Mouse (Mus musculus): Measurements from ENCODE around the gene Rcn3.
"Not testable (repeated sequence)": the region's sequence is repeated elsewhere in the genome, so short reads cannot be mapped to it uniquely, and the experiment has no call there.

Gene Rcn3

GRCm38 (mm10) chr7:45124224-45125143, 32.5 kb upstream of the Rcn3 start, which contains the start of gene Rps11:
Gene Rps11 (minus strand): TSS chr7:45124439.
- DNase-seq (ENCODE audit: inconsistent ontology term), result peak; percentile 99

DNA sequence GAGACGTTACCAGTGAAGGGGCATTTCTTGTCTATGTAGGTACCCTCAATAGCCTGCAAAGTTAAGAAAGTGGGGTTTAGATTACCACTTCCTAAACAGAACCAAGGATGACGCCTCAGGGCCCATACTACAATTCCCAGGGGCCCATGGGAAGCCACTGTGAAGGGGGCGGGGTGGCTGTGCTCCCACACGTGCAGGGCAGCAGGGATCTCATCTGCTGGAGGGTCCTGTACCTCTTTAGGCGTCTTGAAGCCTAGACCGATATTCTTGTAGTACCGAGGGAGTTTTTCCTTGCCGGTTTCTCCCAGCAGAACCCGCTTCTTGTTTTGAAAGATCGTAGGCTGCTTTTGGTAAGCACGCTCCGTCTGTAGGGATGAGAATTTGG, 31.2 kb upstream of the Rcn3 start:
- DNase-seq (ENCODE audit: inconsistent ontology term), result peak; percentile 30

GRCm38 (mm10) chr7:45122561-45123185, 30.7 kb upstream of the Rcn3 start:
- DNase-seq (ENCODE audit: inconsistent ontology term), result no peak

- no peak for DNase-seq (ENCODE audit: inconsistent ontology term)
Measured at GRCm38 (mm10) chr7:45121966-45122365, 29.9 kb upstream of the Rcn3 start.

- no peak for DNase-seq (ENCODE audit: inconsistent ontology term)
Measured at GRCm38 (mm10) chr7:45121404-45121803, 29.4 kb upstream of the Rcn3 start.

- DNase-seq (ENCODE audit: inconsistent ontology term), result no peak
Measured at GRCm38 (mm10) chr7:45119780-45120709, 28.0 kb upstream of the Rcn3 start.

DNA sequence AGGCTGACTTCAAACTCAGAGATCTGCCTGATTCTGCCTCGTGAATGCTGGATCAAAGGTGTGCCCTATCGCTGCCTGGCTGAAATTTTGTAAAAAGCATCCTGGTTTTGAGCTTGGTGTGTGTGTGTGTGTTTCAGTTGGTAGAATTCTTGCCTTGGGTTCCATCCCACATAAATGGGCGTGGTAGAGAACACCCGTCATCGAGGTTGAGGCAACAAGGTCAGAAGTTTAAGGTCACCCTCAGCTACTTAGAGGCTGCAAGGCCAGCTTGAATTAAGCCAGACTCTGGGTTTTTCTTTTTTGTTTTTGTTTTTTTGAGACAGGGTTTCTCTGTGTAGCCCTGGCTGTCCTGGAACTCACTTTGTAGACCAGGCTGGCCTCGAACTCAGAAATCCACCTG, 26.3 kb upstream of the Rcn3 start:
- no peak for DNase-seq (ENCODE audit: inconsistent ontology term)

- DNase-seq (ENCODE audit: inconsistent ontology term), result no peak
Measured at GRCm38 (mm10) chr7:45117566-45117965, 25.5 kb upstream of the Rcn3 start.

DNA sequence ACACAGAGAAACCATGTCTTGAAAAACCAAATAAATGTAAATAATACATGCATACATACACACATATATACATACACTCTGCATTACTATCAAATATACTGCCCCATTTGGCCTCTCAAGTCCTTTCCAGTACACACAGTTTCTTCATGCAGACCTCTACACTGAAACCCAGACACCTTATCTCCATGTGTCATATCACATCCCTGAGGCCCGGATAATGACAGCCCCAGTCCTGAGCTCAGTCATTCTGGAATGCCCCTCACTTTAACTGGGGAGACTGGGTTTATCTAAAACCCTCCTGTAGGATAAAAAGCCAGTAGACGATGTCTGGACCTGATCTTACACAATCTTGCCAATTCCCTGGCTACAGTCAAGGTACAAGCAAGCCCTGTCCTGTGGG, 21.5 kb upstream of the Rcn3 start:
- DNase-seq (ENCODE audit: inconsistent ontology term), result no peak

- no peak for DNase-seq (ENCODE audit: inconsistent ontology term)
Measured at GRCm38 (mm10) chr7:45112529-45112928, 20.5 kb upstream of the Rcn3 start.

DNA sequence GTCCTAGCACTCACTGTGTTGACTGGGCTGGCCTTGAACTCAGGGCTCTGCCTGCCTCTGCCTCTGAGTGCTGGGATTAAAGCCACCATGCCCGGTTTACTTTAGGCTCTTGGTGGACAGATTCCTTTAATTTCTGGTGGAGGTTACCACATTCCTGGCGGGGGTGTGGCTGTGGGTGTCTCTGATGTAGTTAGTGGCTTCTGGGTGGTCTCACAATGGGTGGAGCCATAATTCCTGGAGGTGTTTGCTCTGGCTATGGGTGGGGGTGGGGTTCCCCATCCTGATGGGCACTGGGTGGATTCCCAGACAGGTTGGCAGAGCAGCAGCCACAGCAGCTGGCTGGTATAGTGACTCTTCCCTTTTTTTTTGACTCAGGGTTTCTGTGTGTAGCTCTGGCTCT, 19.9 kb upstream of the Rcn3 start:
- no peak for DNase-seq (ENCODE audit: inconsistent ontology term)

- not testable (repeated sequence) for DNase-seq (ENCODE audit: inconsistent ontology term)
Measured at GRCm38 (mm10) chr7:45110089-45110488, 18.1 kb upstream of the Rcn3 start.

DNA sequence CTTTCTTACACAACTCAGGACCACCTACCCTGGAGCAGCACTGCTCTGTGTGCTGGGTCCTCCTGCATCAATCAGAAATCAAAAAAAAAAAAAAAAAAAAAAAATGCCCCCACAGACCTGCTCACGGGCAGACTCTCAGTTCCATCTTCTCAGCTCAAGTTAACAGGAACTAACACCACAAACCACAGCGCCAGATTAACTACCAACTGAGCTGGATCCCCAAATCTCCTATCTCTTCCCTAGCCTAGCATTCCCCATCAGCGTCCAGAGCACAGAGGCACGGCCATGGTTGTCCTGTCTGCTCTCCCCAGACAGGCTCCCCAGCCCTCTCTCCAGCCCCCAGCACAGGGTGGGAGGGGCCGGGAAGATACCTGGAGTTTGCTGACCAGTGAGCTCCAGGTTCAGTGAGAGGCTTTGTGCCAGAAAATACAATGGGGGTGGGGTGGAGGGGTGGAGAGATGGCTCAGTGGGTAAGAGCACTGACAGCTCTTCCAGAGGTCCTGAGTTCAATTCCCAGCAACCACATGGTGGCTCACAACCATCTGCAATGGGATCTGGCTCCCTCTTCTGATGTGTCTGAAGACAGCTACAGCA, 15.1 kb upstream of the Rcn3 start:
- DNase-seq (ENCODE audit: inconsistent ontology term), result no peak

DNA sequence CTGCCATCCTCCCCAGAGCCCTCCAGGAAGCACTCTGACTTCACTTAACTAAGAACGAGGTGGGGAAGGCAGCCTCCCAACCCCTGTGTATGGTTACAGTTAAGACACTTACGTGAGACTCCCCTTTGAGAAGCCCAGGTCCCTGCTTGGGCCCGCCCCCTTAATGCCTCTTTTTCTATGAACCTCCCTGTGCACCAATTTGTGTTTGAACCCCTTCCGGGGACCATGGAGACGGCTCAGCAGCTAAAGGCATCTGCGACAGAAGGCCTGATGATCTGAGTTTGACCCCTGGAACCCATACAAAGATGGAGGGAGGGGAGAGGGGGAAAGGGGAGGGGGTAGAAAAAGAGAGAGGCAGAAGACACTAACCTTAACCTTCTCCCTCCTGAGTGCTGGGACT, 14.4 kb upstream of the Rcn3 start:
- DNase-seq (ENCODE audit: inconsistent ontology term), result no peak

DNA sequence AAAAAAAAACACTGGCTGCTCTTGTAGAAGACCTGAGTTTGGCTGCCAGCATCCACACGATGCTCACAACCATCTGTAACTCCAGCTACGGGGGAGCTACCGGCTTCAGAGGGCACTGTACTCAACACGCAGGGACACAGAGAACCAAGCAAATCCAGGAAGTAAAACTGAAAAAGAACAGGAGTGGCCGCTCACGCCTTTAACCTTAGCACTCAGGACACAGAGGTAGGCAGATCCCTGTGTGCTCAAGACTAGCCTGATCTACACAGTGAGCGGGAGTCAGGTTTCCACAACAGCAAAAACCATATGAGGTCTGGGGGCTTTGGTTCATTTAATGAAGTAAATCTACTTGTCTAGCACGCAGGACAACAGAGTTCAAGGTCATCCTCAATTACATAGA, 13.5 kb upstream of the Rcn3 start:
- DNase-seq (ENCODE audit: inconsistent ontology term), result no peak

- no peak for DNase-seq (ENCODE audit: inconsistent ontology term)
Measured at GRCm38 (mm10) chr7:45104941-45105340, 12.9 kb upstream of the Rcn3 start.

DNA sequence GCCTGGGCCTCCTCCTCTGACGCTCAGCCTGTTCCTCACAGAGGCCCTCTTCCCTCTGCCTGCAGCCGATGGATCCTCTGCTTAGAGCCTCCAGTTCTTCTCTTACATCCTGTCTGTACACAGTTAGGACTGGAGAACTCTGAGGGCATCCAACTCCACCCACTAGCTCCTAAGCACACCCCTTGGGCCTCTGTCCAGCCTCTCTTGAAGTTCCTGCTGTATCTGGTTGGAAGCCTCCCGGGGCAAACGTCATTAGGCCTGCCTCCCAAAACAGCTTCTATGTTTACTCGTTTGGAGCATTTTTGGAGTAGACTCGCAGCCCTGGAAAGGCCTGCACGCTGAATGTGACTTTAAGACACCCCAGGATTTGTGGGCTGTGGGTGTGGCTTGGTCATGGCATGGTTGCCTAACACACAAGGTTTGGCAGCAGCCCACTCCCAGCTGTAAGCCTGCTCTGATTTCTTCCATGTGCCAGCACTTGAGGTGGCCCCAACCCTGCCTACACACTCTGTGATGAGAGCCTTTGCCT, 11.7 kb upstream of the Rcn3 start, which contains the start of gene Fcgrt:
Gene Fcgrt (minus strand): TSS at position 200 of the 529 bp plus-strand sequence.
- DNase-seq (ENCODE audit: inconsistent ontology term), result peak; percentile 89

- DNase-seq (ENCODE audit: inconsistent ontology term), result no peak
Measured at GRCm38 (mm10) chr7:45102940-45103585, 11.0 kb upstream of the Rcn3 start.

- no peak for DNase-seq (ENCODE audit: inconsistent ontology term)
Measured at GRCm38 (mm10) chr7:45102441-45102840, 10.4 kb upstream of the Rcn3 start.

DNA sequence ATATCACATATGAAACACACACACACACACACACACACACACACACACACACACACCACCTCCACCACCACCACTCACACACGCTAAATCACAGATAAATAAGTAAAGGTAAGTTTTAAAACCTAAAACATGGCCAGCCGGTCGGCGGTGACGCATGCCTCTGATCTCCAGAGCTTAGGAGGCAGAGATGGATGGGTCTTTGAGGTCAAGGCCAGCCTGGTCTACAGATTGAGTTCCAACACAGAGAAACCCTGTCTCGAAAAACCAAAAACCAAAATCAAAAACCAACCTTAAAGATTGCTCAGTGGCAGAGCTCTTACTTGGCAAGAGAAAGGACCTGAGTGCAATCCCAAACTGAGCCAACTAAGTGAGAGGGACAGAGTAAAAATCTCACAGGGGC, 8.0 kb upstream of the Rcn3 start:
- no peak for DNase-seq (ENCODE audit: inconsistent ontology term)

Measured in Muller cell, postnatal 12 days (primary cell).